Mouse (Mus musculus): ENCODE measurements at regions not wholly inside any gene's neighbourhood (a gene's known extent, or its start where the extent isn't known, plus 50 kb on each side); places are given as distances from the start of the nearest gene placed in this dataset.

GRCm38 (mm10) chr12:71624676-71625075 is 206.2 kb upstream of the Daam1 start:
- no peak for TF ChIP-seq POLR2A (IDR thresholded peaks at IDR 0.05; ENCODE audit: low read depth, low read length)
- TF ChIP-seq CTCF (IDR thresholded peaks at IDR 0.05; ENCODE audit: extremely low read depth, insufficient read length, insufficient replicate concordance, low read depth, low read length): no peak

Measured in small intestine, adult 2 months (tissue).